Mouse (Mus musculus) right cerebral cortex, postnatal 10 days (tissue): ENCODE measurements at regions not wholly inside any gene's neighbourhood (a gene's known extent, or its start where the extent isn't known, plus 50 kb on each side); places are given as distances from the start of the nearest gene placed in this dataset.
A peak's percentile ranks its signal among the peaks of the same experiment; 100 is the strongest.
"Not testable (repeated sequence)": the region's sequence is repeated elsewhere in the genome, so short reads cannot be mapped to it uniquely, and the experiment has no call there.

Experiments used
- DNase-seq, 2 experiments: peaks; one replicate each; pipeline ENCODE4 v3.0.0; 2021; ENCODE audit warnings: low spot score in 2 of 2

DNA sequence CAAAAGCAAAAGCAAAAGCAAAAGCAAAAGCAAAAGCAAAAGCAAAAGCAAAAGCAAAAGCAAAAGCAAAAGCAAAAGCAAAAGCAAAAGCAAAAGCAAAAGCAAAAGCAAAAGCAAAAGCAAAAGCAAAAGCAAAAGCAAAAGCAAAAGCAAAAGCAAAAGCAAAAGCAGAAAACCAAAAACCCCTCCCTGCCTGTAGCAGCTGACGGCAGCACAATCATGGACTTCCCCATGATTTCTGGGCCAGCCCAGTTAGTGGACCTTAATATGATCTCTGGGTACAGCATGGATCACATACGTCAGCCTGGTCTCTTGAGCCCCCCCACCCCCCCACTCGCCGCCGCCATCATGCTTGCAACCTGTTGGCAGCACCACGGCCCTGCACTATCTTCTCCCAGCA is 1004.3 kb downstream of the Car8 start:
- not testable (repeated sequence) for DNase-seq

DNA sequence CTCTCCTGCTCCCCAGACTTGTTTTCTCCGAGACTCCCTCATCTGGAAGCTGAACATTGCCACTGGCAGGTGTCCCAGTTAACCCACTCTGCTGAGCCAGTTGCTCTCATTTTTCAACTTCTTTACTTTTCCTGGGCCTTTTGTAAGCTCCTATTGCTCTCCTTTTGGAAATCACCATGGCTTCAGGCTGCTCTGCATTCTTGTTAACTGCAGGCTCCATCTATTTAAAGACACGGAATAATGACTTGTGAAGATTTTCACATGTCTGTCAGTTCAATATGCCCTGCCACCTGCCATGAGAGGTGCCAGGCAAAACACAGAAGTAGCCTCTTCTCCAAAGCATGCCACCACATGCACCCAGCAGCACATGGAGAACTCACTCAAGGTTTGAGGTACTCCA is 1009.9 kb downstream of the Car8 start:
- DNase-seq = peak; percentile 27 to 39

GRCm38 (mm10) chr4:7222922-7223321 is 1015.9 kb downstream of the Car8 start:
- no peak for DNase-seq

DNA sequence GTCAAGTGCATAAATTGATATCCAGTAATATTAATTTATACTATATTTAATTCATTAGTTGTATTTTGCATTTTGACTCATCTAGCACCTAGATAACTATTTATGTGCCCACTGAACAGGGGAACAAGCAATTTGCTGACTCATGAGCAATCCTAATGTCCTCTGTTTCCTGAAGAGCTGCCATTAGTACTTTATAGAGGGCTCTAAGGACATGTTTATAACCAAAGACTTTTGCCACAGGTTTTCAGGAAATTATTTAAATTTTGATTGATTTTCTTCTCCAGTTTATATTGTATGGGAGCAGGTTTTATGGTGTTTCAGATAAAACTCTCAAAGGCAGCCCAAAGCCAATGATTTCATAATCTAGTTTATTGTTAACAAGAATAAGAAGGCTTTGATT is 1018.4 kb downstream of the Car8 start:
- DNase-seq = no peak

DNA sequence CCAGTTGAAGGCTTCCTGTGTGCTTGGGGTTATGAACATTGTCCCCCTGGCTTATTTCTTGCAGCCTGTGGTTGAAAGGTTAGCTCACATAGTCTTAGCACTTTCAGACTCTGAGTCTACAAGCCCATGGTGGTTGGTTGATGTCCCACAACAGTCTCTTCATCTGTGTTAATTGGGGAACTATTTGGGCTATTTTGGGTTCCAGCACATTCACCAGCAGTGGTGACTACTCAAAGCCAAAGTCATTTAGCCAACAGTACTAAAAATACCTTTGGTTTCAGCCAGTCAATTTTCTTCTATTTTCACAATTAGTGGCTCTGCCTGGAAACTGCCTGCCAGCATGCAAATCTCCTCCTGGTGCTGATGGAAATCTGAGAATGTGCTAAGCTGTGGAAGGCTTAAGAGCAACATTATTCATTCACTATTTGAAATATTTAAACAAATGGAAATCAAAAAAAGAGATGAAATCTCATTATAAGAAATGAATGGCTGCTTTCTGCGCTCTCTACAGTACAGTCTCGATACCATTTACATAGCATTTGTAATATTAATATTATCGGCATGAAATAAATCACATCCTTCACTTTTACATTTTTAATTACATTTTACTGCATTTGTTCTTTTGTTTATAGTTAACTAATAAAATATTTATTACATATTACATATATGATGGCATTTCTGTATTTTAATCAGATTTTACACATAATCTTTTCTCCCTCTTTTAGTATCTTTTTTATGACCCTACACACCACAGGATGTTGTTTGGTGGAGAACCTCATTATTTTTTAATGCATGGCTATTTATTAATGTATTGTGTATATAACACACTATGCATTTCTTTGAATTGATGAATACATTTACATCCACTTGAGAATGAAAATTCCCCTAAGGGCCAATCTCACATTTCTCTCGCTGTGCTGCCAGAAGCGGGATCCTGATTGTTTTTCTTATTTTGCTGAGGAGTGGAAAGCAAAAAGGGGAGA is 1023.5 kb downstream of the Car8 start:
- DNase-seq = no peak

DNA sequence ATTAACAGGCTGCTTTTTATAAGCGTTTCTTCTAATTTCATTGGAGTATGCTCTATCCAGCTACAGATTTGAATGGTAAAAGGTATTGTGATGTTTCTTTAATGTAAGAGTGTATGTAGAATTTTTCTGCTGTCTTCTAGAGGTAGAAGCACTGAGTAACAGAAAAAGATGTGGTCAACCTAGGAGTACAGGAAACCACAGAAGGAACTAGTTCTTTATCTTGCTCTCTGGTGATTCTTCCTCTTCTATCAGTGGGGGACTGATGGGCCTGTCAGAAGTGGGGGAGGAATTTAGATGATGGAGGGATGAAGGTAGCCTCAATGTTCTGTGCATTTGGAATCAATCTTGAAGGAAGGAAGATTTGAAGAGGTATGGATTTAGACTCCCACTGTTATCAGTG is 1031.9 kb downstream of the Car8 start:
- no peak for DNase-seq

DNA sequence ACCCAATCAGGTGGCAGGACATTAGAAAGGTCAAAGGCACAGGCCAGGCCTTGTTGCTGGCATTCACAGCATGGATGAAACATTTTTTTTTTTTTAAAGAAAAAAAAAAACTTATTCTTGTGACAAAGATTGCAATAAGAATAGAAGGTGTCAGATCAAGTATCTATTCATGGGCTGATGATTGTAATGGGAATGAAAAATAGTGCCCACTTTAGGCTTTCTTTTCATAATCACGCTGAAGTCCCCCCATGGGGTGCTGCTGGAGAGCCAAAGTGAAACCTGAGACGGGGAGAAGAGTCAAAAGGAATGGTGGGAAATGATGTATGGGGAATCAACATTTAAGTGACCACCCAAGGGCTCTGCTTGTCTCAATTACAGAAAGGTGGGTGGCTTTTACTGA is 1037.0 kb downstream of the Car8 start:
- no peak for DNase-seq

GRCm38 (mm10) chr4:7199941-7200340 is 1038.9 kb downstream of the Car8 start:
- DNase-seq = no peak

- no peak for DNase-seq
These were observed 1039.8 kb downstream of the Car8 start for GRCm38 (mm10) chr4:7199052-7199451.

GRCm38 (mm10) chr4:7196570-7196969 is 1042.3 kb downstream of the Car8 start:
- DNase-seq = no peak

- DNase-seq = no peak
These were observed 1043.2 kb downstream of the Car8 start for GRCm38 (mm10) chr4:7195619-7196018.

DNA sequence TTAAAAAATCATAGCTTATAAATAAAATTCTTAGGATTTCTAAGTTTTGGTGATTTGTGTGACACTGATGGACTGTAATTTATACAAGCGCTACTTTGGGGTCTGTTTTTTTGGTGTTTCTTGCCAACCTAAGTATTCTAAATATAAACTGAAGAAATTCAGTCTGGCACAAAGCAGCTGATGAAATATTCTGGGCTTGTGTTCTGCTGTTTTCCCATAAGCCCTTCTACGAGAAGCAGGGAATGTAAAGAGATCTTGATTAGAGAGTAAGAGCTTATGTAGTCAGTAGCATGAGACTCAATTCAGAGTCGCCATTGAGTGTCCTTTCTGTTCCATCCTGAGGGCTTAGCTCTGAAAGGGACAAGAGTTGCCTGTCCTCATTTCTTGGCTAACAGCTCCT is 1046.9 kb downstream of the Car8 start:
- peak in 1 of 2 experiments; percentile 38 for DNase-seq

DNA sequence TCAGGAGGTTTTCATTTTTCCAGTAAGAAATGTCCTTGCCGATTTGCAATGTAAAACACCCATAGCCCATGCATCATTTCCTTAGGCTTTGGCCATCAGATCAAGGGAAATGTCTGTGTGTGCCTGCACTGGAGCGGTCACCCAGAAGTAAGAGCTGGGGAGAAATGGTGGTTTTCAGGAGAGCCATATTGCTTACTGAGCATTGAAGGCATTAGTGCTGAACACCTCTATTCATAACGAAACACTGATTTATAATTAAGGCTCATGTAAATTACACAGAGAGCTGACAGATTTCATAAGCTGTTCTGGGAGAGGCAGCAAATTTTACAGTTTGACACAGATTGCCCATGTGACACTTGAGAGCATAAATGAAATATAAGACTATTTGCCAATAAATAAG is 1047.6 kb downstream of the Car8 start:
- no peak for DNase-seq

GRCm38 (mm10) chr4:7175030-7175429 is 1063.8 kb downstream of the Car8 start:
- no peak for DNase-seq

DNA sequence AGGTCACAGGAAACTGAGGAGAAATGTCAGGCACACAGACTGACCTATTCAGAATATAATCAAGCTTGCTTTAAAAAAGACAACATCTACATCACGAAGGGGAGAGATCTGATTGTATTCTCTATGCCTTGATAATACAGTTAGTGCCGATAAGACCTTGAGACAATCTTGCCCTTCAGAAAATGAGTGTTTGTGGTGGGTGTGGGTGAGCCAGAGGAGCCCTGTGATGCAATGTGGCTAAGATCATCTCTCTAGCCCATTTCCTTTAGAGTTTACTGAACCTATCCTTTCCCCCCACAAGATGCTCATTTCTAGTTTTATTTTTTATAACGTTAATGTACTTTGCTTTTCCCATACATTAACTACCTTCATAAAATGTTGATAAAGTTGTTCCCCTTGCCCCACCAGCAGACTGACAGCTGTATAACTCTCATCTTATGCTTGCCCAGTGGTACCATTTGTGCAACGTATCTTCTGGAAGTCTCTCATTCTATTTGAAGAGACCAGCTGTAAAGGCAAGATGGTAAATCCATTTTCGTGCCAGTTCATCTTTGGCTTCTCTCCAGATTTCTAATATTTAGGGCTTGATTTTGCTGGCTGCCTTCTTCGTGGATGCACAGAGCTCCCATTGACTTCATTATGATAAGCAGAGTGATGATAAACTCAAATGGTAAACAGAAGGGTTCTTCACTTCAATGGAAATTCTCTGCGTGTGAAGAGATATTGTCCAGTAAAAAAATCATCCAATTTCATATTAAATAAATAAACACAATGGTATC is 1066.1 kb downstream of the Car8 start:
- no peak for DNase-seq

DNA sequence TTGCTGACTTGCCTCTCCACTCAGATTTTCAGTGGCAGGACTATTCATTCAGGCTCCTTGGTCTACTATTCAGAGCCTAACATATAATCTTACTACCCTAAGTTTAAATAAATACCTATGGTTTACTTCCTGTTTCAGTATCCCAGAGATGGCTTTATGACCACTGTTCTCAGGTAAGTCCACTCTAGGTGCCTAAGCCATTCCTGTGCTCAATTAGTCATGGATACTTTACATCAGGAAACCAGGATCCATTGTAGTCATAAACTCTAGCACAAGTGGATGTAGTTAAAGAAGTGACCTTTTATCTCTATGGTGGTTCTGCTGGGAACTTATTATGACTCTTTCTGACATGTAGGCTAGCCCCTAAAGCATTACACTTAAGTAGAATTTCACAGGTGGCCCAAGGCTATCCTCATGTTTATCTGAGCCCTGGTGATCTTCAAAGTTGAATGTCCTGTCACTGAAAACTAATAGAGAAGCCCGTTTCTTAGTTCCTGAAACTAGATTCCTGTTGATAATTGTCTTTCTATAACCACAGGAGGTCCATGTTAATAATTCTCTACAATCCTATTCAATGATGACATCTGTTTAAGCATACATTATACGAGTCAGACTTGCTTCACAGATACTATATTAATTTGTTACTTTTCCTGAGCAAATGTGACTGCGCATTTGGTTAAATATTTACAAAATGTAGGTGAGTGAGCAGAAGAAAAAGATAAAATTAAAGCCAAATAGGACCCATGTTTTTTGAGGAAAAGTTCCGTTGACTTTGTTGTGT is 1067.0 kb downstream of the Car8 start:
- no peak for DNase-seq

- no peak for DNase-seq
These were observed 1077.4 kb downstream of the Car8 start for GRCm38 (mm10) chr4:7161411-7161810.

DNA sequence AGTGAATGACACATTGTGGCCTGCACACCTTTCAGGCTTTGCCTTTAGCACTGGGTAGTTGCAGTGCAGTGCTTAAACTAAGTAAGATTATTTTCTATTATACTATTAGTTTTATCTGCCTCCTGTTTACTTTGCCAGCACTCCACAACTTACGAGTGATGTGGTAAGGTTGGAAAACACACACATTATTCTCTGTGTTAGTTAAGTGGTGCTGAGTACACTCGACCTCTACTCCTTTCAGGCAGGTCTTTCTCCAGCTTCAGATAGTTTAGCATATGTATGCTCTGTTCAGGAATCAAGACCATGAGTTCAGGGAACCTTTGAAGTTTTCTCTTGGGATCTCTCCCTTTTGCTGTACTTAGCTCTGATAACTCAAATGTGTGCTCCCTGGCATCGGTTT is 1081.0 kb downstream of the Car8 start:
- DNase-seq = no peak

GRCm38 (mm10) chr4:7154256-7154655 is 1084.6 kb downstream of the Car8 start:
- DNase-seq = no peak

GRCm38 (mm10) chr4:7153835-7154234 is 1085.0 kb downstream of the Car8 start:
- DNase-seq = no peak

GRCm38 (mm10) chr4:7145756-7146155 is 1093.1 kb downstream of the Car8 start:
- DNase-seq = no peak

DNA sequence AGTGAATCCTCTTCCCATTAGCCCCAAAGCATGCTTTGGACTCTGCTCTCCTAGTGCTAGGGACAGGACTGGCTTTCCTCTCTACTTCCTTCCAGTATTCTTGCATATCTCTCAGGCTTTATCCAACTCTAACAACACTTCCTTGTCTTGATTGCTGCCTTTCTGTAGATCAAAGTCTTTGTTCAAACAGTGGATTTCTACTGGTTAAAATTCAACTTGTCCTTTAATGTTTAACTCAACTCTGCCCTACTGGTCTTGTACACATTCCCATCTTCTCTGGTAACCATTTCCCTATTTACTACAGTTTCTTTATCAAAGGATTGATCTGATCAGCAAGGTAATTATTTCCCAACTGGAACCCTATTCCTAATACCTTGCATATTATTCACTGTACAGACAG is 1094.6 kb downstream of the Car8 start:
- DNase-seq = no peak
